Mouse (Mus musculus) liver, postnatal 0 days (tissue): ENCODE results near the gene Yars.

Experiments
- CTCF ChIP-seq: sonication (generic); IDR thresholded peaks from 2 replicates; pipeline ENCODE4 v1.5.1; 2016; ENCODE audit warnings: antibody characterized with exemption, low read depth
- EP300 ChIP-seq: IDR thresholded peaks from 2 replicates; pipeline ENCODE4 v1.6.1; 2016; ENCODE audit warnings: antibody characterized with exemption, low read depth, mild to moderate bottlenecking

GRCm38 (mm10) chr4:129190538-129190937 is 978 bp downstream of the Yars start:
- no peak for TF ChIP-seq CTCF
- TF ChIP-seq EP300: no peak
